Mouse (Mus musculus) B cell, adult 2 months (primary cell): Measurements from ENCODE around the gene Hist1h2bq.
"Not testable (repeated sequence)": the region's sequence is repeated elsewhere in the genome, so short reads cannot be mapped to it uniquely, and the experiment has no call there.

Source experiments
- DNase-seq, 2 experiments: peaks; one replicate each; pipeline ENCODE4 v3.0.0; 2022

Hist1h2bq gene

GRCm38 (mm10) chr13:21810073-21810472 lies at the start of gene Hist1h2bq, which contains the start of gene Hist1h2ao:
Gene Hist1h2bq, minus strand, starts transcription at chr13:21810197.
Gene Hist1h2ao, plus strand, starts transcription at chr13:21810465.
- DNase-seq: not testable (repeated sequence)

- DNase-seq: peak; percentile 44 to 49
Measured at GRCm38 (mm10) chr13:21855698-21856162, 45.7 kb upstream of the Hist1h2bq start.

- DNase-seq: peak; percentile 84
Measured at GRCm38 (mm10) chr13:21855146-21855545, 45.1 kb upstream of the Hist1h2bq start.

- peak in 1 of 2 experiments; percentile 4 for DNase-seq
Measured at GRCm38 (mm10) chr13:21852215-21852945, 42.4 kb upstream of the Hist1h2bq start.

- DNase-seq: not testable (repeated sequence)
Measured at GRCm38 (mm10) chr13:21850696-21851095, 40.7 kb upstream of the Hist1h2bq start.

GRCm38 (mm10) chr13:21847883-21848282 lies 37.9 kb upstream of the Hist1h2bq start:
- DNase-seq: no peak

- not testable (repeated sequence) for DNase-seq
Measured at GRCm38 (mm10) chr13:21846356-21846755, 36.4 kb upstream of the Hist1h2bq start.

- DNase-seq: not testable (repeated sequence)
Measured at GRCm38 (mm10) chr13:21840508-21840907, 30.5 kb upstream of the Hist1h2bq start.

GRCm38 (mm10) chr13:21833461-21833860 lies 23.5 kb upstream of the Hist1h2bq start, which contains the start of the genes Hist1h2ap and Hist1h2br:
Gene Hist1h2ap, minus strand, starts transcription at chr13:21833507.
Gene Hist1h2br, plus strand, starts transcription at chr13:21833743.
- not testable (repeated sequence) for DNase-seq

- DNase-seq: peak; percentile 54 to 56
Measured at GRCm38 (mm10) chr13:21831418-21832394, 21.7 kb upstream of the Hist1h2bq start, which contains the start of gene Hist1h4n. Gene Hist1h4n, minus strand, starts transcription at chr13:21832196.

- DNase-seq: no peak
Measured at GRCm38 (mm10) chr13:21830344-21830743, 20.3 kb upstream of the Hist1h2bq start.

GRCm38 (mm10) chr13:21828511-21828910 lies 18.5 kb upstream of the Hist1h2bq start:
- no peak for DNase-seq

- not testable (repeated sequence) for DNase-seq
Measured at GRCm38 (mm10) chr13:21820082-21820890, 10.3 kb upstream of the Hist1h2bq start.

- DNase-seq: peak; percentile 23 to 27
Measured at GRCm38 (mm10) chr13:21812092-21812491, 2.1 kb upstream of the Hist1h2bq start.

- DNase-seq: peak; percentile 62
Measured at GRCm38 (mm10) chr13:21811539-21811938, 1.5 kb upstream of the Hist1h2bq start, which contains the start of gene Hist1h4m. Gene Hist1h4m, plus strand, starts transcription at chr13:21811746.

GRCm38 (mm10) chr13:21811074-21811473 lies 1.1 kb upstream of the Hist1h2bq start:
- not testable (repeated sequence) for DNase-seq

- not testable (repeated sequence) for DNase-seq
Measured at GRCm38 (mm10) chr13:21803058-21803457, 6.9 kb downstream of the Hist1h2bq start.

GRCm38 (mm10) chr13:21797163-21797562 lies 12.8 kb downstream of the Hist1h2bq start:
- DNase-seq: not testable (repeated sequence)

- DNase-seq: no peak
Measured at GRCm38 (mm10) chr13:21795584-21795983, 14.4 kb downstream of the Hist1h2bq start.

GRCm38 (mm10) chr13:21790601-21791283 lies 19.3 kb downstream of the Hist1h2bq start:
- DNase-seq: no peak

- DNase-seq: no peak
Measured at GRCm38 (mm10) chr13:21789925-21790324, 20.1 kb downstream of the Hist1h2bq start.
